Mouse (Mus musculus): ENCODE data around the gene Pex11g. TPM values are rescaled to one million over a fixed set of nuclear protein-coding genes. Genes with fewer than 3 reads are reported as not detected.

Pex11g gene
- 3.4 and 4.5 TPM in 2 replicates for polyA plus RNA-seq (2014; fragmentation: Nextera tagmentation; extraction: Ambion mirVana)

DNA sequence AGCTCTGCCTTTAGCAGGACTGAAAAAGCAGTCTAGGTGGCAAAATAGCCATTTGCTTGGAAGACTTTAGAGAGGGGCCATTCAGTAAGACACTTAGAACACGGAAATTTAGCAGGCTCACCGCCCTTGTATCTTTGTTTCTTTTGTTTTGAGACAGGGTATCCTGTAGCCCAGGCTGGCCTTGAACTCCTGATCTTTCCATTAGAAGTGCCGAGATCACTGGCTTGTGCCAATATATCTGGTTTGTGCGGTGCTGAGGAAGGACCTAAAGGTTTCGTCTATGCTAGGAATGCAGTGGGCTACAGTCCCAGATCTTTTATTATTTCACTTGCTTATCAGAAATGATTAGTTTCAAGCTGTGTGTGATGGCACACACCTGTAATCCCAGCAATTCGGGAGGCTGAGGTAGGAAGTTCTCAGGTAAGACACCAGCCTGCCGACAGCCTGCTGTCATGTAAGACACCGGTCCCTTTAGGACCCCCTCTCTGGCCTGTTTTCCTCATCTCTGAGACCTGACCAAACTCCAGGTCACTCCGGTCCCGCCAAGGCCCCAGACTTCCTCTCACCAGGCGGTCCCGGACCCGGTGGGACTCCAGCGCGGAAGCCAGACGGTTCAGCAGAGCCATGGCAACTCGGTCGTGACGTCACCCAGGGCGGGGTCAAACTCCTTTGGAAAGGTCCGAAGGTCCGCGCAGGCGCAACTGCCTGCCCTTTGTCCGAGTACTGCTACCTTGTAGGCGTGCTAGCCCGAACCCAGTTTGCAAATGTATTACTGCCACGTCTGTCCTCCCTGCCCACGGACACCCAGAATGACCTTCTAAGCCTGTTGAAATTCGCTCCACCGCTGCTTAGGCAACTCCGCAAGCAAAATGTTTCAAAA lies at the start of gene Pex11g:
Pex11g (minus strand) TSS at position 675 of the 880 bp plus-strand sequence.
- peak within 1 kb of the TSS; percentile 72 for H3K4me2 ChIP-seq (ENCODE audit: low read depth, low read length)
- peak within 1 kb of the TSS; percentile 68 for H3K27ac ChIP-seq (replicated peaks; ENCODE audit: low read depth, low read length)
- H3K27me3 ChIP-seq (replicated peaks; ENCODE audit: control insufficient read depth, insufficient read depth, low read length), result no peaks in the 10 kb centered on the region
- H3K4me3 ChIP-seq (ENCODE audit: low read depth, low read length), result peak within 1 kb of the TSS; percentile 49
- DNase-seq (ENCODE audit: low spot score) (peak; percentile 98), ATAC-seq (ENCODE audit: low read depth) (peak; percentile 92)
- no peaks in the 10 kb centered on the region; the same call in 1 of the 2 replicates for H3K36me3 ChIP-seq (ENCODE audit: control insufficient read depth, insufficient read depth, low read length)
- H3K4me1 ChIP-seq (ENCODE audit: control insufficient read depth, insufficient read depth, low read length), result peaks cover 7% of the 10 kb centered on the region; the same call in 1 of the 2 replicates
- peak within 1 kb of the TSS; percentile 69 for H3K9ac ChIP-seq (ENCODE audit: low read depth, low read length)
- WGBS, result 8% methylated on average over 32 of the region's 32 CpGs
- H3K9me3 ChIP-seq (ENCODE audit: control insufficient read depth, low read length), result no peaks in the 10 kb centered on the region

DNA sequence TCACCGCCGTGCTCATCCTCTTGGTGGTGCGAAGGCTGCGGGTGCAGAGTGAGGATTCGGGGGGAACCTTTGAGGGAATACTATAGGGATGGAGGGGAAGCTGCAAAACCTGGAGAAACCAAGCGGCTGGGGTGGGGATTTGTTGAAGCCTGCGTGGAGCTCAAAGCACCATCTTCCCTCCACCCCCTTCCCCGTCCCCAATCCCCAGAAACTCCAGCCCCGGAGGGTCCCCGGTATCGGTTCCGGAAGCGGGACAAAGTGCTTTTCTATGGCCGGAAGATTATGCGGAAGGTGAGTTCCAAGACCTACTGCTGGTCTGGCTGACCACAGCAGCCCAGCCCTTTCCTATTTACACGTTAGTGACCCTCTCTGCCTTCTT lies 49.6 kb upstream of the Pex11g start:
- peak overlapping the region; percentile 81; the same call in 1 of the 2 replicates for H3K27ac ChIP-seq (replicated peaks; ENCODE audit: low read depth, low read length)
- peaks cover 26% of the 10 kb centered on the region for H3K36me3 ChIP-seq (ENCODE audit: control insufficient read depth, insufficient read depth, low read length)
- H3K4me2 ChIP-seq (ENCODE audit: low read depth, low read length), result peak overlapping the region; percentile 90
- H3K9me3 ChIP-seq (ENCODE audit: control insufficient read depth, low read length), result no peaks in the 10 kb centered on the region
- H3K27me3 ChIP-seq (replicated peaks; ENCODE audit: control insufficient read depth, insufficient read depth, low read length), result no peaks in the 10 kb centered on the region
- ATAC-seq (ENCODE audit: low read depth), result 0 out of 2 replicates have a peak, but pooled peaks have one; percentile 2
- H3K4me1 ChIP-seq (ENCODE audit: control insufficient read depth, insufficient read depth, low read length), result 0 out of 2 replicates have a peak, but pooled peaks cover 3% of the 10 kb centered on the region
- DNase-seq (ENCODE audit: low spot score), result peak; percentile 33
- 5% methylated on average over 14 of the region's 16 CpGs for WGBS
- H3K9ac ChIP-seq (ENCODE audit: low read depth, low read length), result peak overlapping the region; percentile 68
- peak overlapping the region; percentile 71 for H3K4me3 ChIP-seq (ENCODE audit: low read depth, low read length)

DNA sequence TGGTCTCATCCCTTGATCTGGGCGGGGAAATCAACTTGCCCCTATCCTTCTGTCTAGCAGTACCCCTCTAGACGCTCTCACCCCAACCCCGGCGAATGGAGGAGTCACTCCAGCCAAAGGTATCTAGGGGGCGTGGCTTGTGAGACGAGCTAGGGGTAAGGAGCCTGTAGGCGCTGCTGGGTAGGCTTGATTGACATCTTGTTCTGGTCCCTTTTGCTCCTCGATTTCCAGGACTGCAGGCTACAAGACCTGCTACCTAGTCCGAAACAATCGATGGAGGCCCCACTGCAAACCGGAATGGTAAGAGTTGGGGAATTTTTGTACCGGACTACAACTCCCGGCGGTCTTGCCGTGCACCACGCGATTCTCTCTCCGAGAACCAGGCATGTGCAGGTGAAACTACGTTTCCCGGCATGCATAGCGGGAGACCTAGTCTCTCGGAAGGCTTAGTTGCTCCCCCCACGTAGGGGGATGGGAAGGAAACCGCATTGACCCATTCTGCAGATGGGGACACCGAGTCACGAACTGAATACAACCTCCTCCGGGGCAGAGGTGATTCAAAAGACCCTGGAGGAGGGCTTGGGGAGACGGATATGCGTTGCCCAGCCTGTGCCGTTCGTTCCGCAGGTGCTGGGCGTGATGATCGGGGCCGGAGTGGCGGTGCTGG lies 49.1 kb upstream of the Pex11g start:
- Histone ChIP-seq H3K9ac (ENCODE audit: low read depth, low read length) (peak overlapping the region; percentile 68), H3K27ac (replicated peaks; ENCODE audit: low read depth, low read length) (peak overlapping the region; percentile 81), H3K4me1 (ENCODE audit: control insufficient read depth, insufficient read depth, low read length) (0 out of 2 replicates have a peak, but pooled peaks cover 3% of the 10 kb centered on the region), H3K4me3 (ENCODE audit: low read depth, low read length) (peak overlapping the region; percentile 71), H3K27me3 (replicated peaks; ENCODE audit: control insufficient read depth, insufficient read depth, low read length) (no peaks in the 10 kb centered on the region), H3K4me2 (ENCODE audit: low read depth, low read length) (peak overlapping the region; percentile 90), H3K9me3 (ENCODE audit: control insufficient read depth, low read length) (no peaks in the 10 kb centered on the region), H3K36me3 (ENCODE audit: control insufficient read depth, insufficient read depth, low read length) (peaks cover 26% of the 10 kb centered on the region)
- peak; percentile 97 for DNase-seq (ENCODE audit: low spot score)
- 1% methylated on average over 36 of the region's 36 CpGs for WGBS
- ATAC-seq (ENCODE audit: low read depth), result peak; percentile 87

DNA sequence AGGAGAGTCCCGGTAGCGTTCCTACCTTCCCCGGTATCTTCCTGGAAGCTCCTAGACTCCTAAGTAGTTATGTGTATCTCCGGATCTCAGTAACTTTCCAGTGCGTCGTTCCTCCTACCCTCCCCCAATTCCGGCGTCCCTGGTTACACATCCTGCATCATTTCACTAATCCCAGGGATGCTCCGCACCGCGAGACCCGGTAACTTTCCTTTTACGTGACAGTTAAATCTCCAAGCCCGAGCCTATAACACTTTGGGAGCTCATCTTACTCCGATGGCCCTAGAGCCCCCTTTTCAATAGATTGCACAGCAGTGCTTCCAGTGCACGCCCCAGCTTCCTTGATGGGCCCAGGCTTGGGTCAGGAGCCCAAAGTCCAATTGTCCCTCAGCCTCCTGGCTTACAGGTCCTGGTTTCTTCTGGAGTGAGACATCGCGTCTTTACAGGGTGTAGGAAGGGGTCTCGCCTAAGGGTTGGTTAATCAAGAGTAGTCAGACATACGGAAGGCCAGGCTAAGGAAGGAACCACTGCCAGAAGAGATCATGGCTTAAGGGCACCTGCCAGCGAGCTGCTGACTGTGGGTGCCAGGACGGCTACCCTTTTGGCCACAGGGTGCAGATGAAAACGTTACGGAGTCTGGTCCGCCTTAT lies 48.4 kb upstream of the Pex11g start:
- peak overlapping the region; percentile 71 for H3K4me3 ChIP-seq (ENCODE audit: low read depth, low read length)
- H3K27me3 ChIP-seq (replicated peaks; ENCODE audit: control insufficient read depth, insufficient read depth, low read length), result no peaks in the 10 kb centered on the region
- peak overlapping the region; percentile 90 for H3K4me2 ChIP-seq (ENCODE audit: low read depth, low read length)
- WGBS, result under 1% methylated on average over 25 of the region's 25 CpGs
- peak; percentile 62 for DNase-seq (ENCODE audit: low spot score)
- H3K36me3 ChIP-seq (ENCODE audit: control insufficient read depth, insufficient read depth, low read length), result peaks cover 31% of the 10 kb centered on the region
- ATAC-seq (ENCODE audit: low read depth), result peak; percentile 24
- H3K27ac ChIP-seq (replicated peaks; ENCODE audit: low read depth, low read length), result peak overlapping the region; percentile 81
- peak overlapping the region; percentile 63 for H3K9ac ChIP-seq (ENCODE audit: low read depth, low read length)
- H3K4me1 ChIP-seq (ENCODE audit: control insufficient read depth, insufficient read depth, low read length), result 0 out of 2 replicates have a peak, but pooled peaks cover 3% of the 10 kb centered on the region
- no peaks in the 10 kb centered on the region for H3K9me3 ChIP-seq (ENCODE audit: control insufficient read depth, low read length)

DNA sequence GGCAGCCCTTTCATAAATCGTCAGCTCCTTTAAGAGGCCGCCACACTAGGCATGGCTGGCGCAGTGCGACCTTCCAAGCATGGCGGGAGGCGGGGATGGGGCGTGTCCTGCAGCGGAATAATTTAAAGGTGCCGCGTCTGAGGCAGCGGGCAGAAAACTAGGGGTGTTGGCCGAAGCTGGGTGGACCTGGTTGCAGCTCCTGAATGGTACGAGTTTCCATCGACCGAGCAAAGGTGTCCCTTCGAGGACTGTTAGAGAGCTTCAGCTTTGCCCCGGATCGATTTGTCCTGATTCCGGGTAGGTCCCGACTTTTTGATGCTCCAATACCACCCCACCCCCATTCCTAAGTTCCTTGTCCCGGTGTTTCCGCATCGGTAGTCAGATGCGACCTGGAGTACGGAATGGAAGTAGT lies 47.8 kb upstream of the Pex11g start, which contains the start of gene Pnpla6:
Pnpla6 (plus strand) TSS at position 125 of the 412 bp plus-strand sequence.
- ATAC-seq (ENCODE audit: low read depth) (peak; percentile 82), DNase-seq (ENCODE audit: low spot score) (peak; percentile 94)
- H3K36me3 ChIP-seq (ENCODE audit: control insufficient read depth, insufficient read depth, low read length), result peaks cover 37% of the 10 kb centered on the region
- 0 out of 2 replicates have a peak, but pooled peaks cover 3% of the 10 kb centered on the region for H3K4me1 ChIP-seq (ENCODE audit: control insufficient read depth, insufficient read depth, low read length)
- H3K27ac ChIP-seq (replicated peaks; ENCODE audit: low read depth, low read length), result peak within 1 kb of the TSS; percentile 81
- H3K9me3 ChIP-seq (ENCODE audit: control insufficient read depth, low read length), result no peaks in the 10 kb centered on the region
- WGBS, result under 1% methylated on average over 25 of the region's 25 CpGs
- H3K4me3 ChIP-seq (ENCODE audit: low read depth, low read length), result peak within 1 kb of the TSS; percentile 71
- H3K4me2 ChIP-seq (ENCODE audit: low read depth, low read length), result peak within 1 kb of the TSS; percentile 90
- H3K9ac ChIP-seq (ENCODE audit: low read depth, low read length), result peak within 1 kb of the TSS; percentile 63
- H3K27me3 ChIP-seq (replicated peaks; ENCODE audit: control insufficient read depth, insufficient read depth, low read length), result no peaks in the 10 kb centered on the region

DNA sequence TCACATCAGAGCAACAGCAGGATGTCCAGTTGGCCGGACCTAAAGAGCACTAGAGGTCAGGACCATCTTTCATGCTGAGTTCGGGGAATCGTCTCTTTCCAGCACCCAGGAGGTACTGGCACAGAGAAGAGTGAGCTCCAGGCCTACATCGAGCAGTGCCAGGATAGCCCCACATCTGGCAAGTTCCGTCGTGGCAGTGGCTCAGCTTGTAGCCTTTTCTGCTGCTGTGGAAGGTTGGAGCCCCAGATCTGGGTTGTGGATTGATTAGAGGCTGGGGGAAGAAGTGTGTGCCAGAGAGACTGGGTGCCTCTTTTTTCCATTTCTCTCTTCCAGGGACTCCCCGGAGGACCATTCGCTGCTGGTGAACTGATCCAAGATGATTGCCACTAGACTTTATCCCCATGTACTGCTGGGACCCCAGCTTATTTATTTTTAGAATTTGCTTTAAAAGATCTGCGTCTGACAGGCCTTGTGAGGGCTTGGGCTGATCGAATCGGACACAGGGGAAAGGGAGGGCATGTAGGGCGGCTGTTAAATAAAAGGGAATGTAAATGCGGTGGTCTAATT lies 47.3 kb upstream of the Pex11g start:
- Histone ChIP-seq H3K4me2 (ENCODE audit: low read depth, low read length) (peak overlapping the region; percentile 90), H3K27ac (replicated peaks; ENCODE audit: low read depth, low read length) (peak overlapping the region; percentile 73), H3K9me3 (ENCODE audit: control insufficient read depth, low read length) (no peaks in the 10 kb centered on the region), H3K36me3 (ENCODE audit: control insufficient read depth, insufficient read depth, low read length) (peaks cover 41% of the 10 kb centered on the region), H3K27me3 (replicated peaks; ENCODE audit: control insufficient read depth, insufficient read depth, low read length) (no peaks in the 10 kb centered on the region), H3K9ac (ENCODE audit: low read depth, low read length) (peak overlapping the region; percentile 63), H3K4me3 (ENCODE audit: low read depth, low read length) (peak overlapping the region; percentile 71), H3K4me1 (ENCODE audit: control insufficient read depth, insufficient read depth, low read length) (0 out of 2 replicates have a peak, but pooled peaks cover 3% of the 10 kb centered on the region)
- ATAC-seq (ENCODE audit: low read depth) (no peak), DNase-seq (ENCODE audit: low spot score) (no peak)
- WGBS, result 27% methylated on average over 13 of the region's 13 CpGs

DNA sequence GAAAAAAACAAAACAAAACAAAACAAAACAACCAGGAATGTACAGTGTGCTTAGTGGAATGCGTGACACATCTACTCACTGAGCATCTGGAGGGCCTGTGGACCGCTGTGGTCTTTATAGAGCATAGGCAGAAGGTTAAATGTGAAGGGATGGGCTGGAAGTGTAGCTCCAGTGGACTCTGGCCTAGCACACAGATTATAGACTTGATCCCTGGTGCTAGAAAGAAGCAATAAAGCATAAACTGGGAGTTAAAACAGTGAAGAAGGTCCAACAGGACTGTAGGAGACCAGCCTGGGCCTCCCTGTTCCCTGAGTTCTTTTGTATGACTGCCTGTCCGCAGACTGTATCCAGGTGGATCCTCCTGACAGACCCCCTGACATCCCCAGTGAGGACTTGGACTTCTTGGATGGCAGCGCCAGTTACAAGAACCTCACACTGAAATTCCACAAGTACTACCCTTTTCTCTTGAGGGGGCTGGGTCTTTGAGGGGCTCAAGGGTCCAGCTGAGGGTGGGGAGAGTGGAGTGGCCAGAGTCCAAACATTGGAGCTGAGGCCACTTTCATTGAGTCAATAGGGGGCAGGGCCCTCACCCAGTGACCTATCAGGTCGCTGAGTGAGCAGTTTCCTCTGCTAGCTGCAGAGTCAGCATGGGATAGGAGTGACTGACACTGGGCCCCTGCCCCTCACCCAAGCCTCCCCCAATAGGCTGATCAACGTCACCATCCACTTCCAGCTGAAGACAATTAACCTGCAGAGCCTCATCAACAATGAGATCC lies 40.7 kb upstream of the Pex11g start:
- DNase-seq (ENCODE audit: low spot score) (no peak), ATAC-seq (ENCODE audit: low read depth) (no peak)
- no peaks in the 10 kb centered on the region for H3K9me3 ChIP-seq (ENCODE audit: control insufficient read depth, low read length)
- peaks cover 78% of the 10 kb centered on the region for H3K36me3 ChIP-seq (ENCODE audit: control insufficient read depth, insufficient read depth, low read length)
- H3K4me2 ChIP-seq (ENCODE audit: low read depth, low read length), result no peak overlapping the region
- no peaks in the 10 kb centered on the region for H3K4me1 ChIP-seq (ENCODE audit: control insufficient read depth, insufficient read depth, low read length)
- H3K9ac ChIP-seq (ENCODE audit: low read depth, low read length), result no peak overlapping the region
- H3K4me3 ChIP-seq (ENCODE audit: low read depth, low read length), result no peak overlapping the region
- WGBS, result 87% methylated on average over 6 of the region's 6 CpGs
- no peaks in the 10 kb centered on the region for H3K27me3 ChIP-seq (replicated peaks; ENCODE audit: control insufficient read depth, insufficient read depth, low read length)
- no peak overlapping the region for H3K27ac ChIP-seq (replicated peaks; ENCODE audit: low read depth, low read length)
